Mouse (Mus musculus) C2C12 (cell line): ENCODE measurements around the gene Tmprss9. TPM values are rescaled to one million over a fixed set of nuclear protein-coding genes. Genes with fewer than 3 reads are reported as not detected.
A peak's percentile ranks its signal among the peaks of the same experiment; 100 is the strongest.
"Not testable (repeated sequence)": the region's sequence is repeated elsewhere in the genome, so short reads cannot be mapped to it uniquely, and the experiment has no call there.

Source experiments
- H3K27me3 ChIP-seq: one replicate; pipeline ENCODE4 v1.6.1; 2011; ENCODE audit not compliant: control insufficient read depth, insufficient read depth, insufficient read length
- H3K36me3 ChIP-seq: one replicate; pipeline ENCODE4 v1.6.1; 2011; ENCODE audit not compliant: control insufficient read depth, insufficient read depth
- H3K4me3 ChIP-seq: one replicate; pipeline ENCODE4 v1.5.1; 2011; ENCODE audit warnings: mild to moderate bottlenecking, control low read depth; ENCODE audit not compliant: poor library complexity, insufficient read depth, severe bottlenecking
- H3K79me2 ChIP-seq: one replicate; pipeline ENCODE4 v1.6.1; 2011; ENCODE audit not compliant: control insufficient read depth, insufficient read depth
- H3K79me3 ChIP-seq: one replicate; pipeline ENCODE4 v1.6.1; 2011; ENCODE audit warnings: low read depth, control low read depth
- H3ac ChIP-seq: one replicate; pipeline ENCODE3; 2011; ENCODE audit warnings: low read depth; ENCODE audit not compliant: control insufficient read depth, insufficient read length
- CEBPB ChIP-seq: IDR thresholded peaks from one replicate; pipeline ENCODE4 v1.6.1; 2011; ENCODE audit warnings: low read depth, mild to moderate bottlenecking, control low read depth, moderate library complexity
- CTCF ChIP-seq: IDR thresholded peaks from one replicate; pipeline ENCODE4 v1.5.1; 2011; ENCODE audit not compliant: control insufficient read depth, insufficient read depth, insufficient read length
- FOSL1 ChIP-seq: IDR thresholded peaks from one replicate; pipeline ENCODE4 v1.8.0; 2011; ENCODE audit warnings: mild to moderate bottlenecking, low read length; ENCODE audit not compliant: poor library complexity, insufficient read depth, severe bottlenecking
- MAX ChIP-seq: IDR thresholded peaks from one replicate; pipeline ENCODE4 v1.6.1; 2011; ENCODE audit warnings: mild to moderate bottlenecking, control low read depth
- MYOD1 ChIP-seq: IDR thresholded peaks from one replicate; pipeline ENCODE4 v1.6.1; 2011; ENCODE audit warnings: low read depth; ENCODE audit not compliant: control insufficient read depth, insufficient read length
- MYOG ChIP-seq: IDR thresholded peaks from one replicate; pipeline ENCODE4 v1.6.1; 2011; ENCODE audit not compliant: control insufficient read depth, insufficient read length; ENCODE audit errors: extremely low read depth
- USF1 ChIP-seq: IDR thresholded peaks from one replicate; pipeline ENCODE4 v1.6.1; 2011; ENCODE audit warnings: low read depth, mild to moderate bottlenecking, control low read depth, moderate library complexity
- polyA plus RNA-seq: library from polyadenylated mRNA; unstranded; fragments of >200 nt; fragmentation: generic; extraction: Trizol; gene quantifications from one replicate; pipeline ENCODE4 v1.2.1, GENCODE M21; 2012; ENCODE audit warnings: missing spikeins

The Tmprss9 gene
- polyA plus RNA-seq, 1 experiment, result 0.02 TPM

DNA sequence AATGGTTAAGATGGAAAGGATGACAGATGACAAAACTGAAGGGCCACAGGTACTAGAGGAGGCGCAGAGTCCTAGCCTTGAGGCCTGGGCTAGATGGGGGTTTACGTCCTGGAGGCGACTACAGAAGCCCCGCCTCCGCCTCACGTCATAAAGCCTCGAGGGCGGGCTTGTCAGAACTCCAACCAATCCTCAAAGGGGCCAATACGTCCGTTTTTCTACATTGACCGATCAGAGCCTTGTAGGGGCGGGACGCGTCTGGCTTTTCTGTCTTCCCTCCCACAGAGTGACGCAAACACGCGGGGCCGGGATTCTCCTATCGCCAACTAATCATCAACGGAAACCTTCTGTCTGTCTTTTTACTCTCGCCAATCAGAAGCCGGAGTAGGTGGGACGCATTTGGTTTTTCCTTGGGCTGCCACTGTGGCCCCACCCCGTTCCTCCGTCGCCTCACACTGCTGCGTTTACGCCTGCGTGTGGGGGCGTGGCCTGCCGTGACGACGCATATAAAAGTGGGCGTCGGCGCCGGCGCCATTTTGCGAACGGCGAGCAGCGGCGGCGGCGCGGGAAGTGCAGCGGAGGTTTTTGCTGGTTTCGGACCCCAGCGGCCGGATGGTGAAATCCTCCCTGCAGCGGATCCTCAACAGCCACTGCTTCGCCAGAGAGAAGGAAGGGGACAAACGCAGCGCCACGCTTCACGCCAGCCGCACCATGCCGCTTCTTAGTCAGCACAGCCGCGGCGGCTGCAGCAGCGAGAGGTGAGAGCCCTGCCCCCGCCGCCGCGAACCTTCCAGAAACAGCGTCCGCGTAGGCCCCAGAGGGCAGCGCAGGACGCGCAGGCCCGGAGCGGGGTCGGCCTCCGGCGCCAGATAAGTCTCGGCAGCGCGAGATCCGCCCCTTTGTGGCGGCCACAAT lies 45.2 kb upstream of the Tmprss9 start, which contains the start of gene Oaz1:
TSS of gene Oaz1 (plus strand) at position 506 of the 912 bp plus-strand sequence.
- peak within 1 kb of the TSS; percentile 92 for H3K4me3 ChIP-seq
- TF ChIP-seq FOSL1 (no peak), USF1 (no peak), MAX (peak; percentile 39), CEBPB (no peak), MYOG (no peak)
- peaks cover 40% of the 10 kb centered on the region for H3K79me2 ChIP-seq
- H3K27me3 ChIP-seq, result no peaks in the 10 kb centered on the region
- peaks cover 26% of the 10 kb centered on the region for H3K36me3 ChIP-seq
- H3K79me3 ChIP-seq, result peaks cover 24% of the 10 kb centered on the region
- peak within 1 kb of the TSS; percentile 99 for H3ac ChIP-seq

- H3K79me3 ChIP-seq, result peaks cover 24% of the 10 kb centered on the region
- H3ac ChIP-seq, result peak overlapping the region; percentile 99
- H3K4me3 ChIP-seq, result peak overlapping the region; percentile 92
- peaks cover 40% of the 10 kb centered on the region for H3K79me2 ChIP-seq
- H3K36me3 ChIP-seq, result peaks cover 26% of the 10 kb centered on the region
- TF ChIP-seq MAX (no peak), MYOD1 (no peak), CTCF (no peak), USF1 (no peak), CEBPB (no peak), FOSL1 (no peak), MYOG (no peak)
- no peaks in the 10 kb centered on the region for H3K27me3 ChIP-seq
Observed at GRCm38 (mm10) chr10:80827063-80827869, 44.4 kb upstream of the Tmprss9 start.

GRCm38 (mm10) chr10:80827870-80828420 lies 43.7 kb upstream of the Tmprss9 start:
- no peaks in the 10 kb centered on the region for H3K27me3 ChIP-seq
- H3ac ChIP-seq, result peak overlapping the region; percentile 99
- H3K4me3 ChIP-seq, result peak overlapping the region; percentile 92
- H3K36me3 ChIP-seq, result peaks cover 26% of the 10 kb centered on the region
- peaks cover 24% of the 10 kb centered on the region for H3K79me3 ChIP-seq
- H3K79me2 ChIP-seq, result peaks cover 40% of the 10 kb centered on the region
- TF ChIP-seq CTCF (no peak), MYOD1 (no peak), FOSL1 (no peak), USF1 (no peak), MYOG (no peak), CEBPB (no peak), MAX (no peak)

GRCm38 (mm10) chr10:80828587-80828986 lies 43.1 kb upstream of the Tmprss9 start:
- H3K36me3 ChIP-seq, result peaks cover 26% of the 10 kb centered on the region
- H3K79me3 ChIP-seq, result peaks cover 24% of the 10 kb centered on the region
- H3ac ChIP-seq, H3K27me3 ChIP-seq, H3K4me3 ChIP-seq: not testable (repeated sequence)
- peaks cover 40% of the 10 kb centered on the region for H3K79me2 ChIP-seq

GRCm38 (mm10) chr10:80829359-80830278 lies 42.0 kb upstream of the Tmprss9 start:
- Histone ChIP-seq H3ac (no peak overlapping the region), H3K79me2 (peaks cover 40% of the 10 kb centered on the region), H3K27me3 (no peaks in the 10 kb centered on the region), H3K4me3 (no peak overlapping the region), H3K79me3 (peaks cover 24% of the 10 kb centered on the region), H3K36me3 (peaks cover 26% of the 10 kb centered on the region)
- TF ChIP-seq CEBPB (no peak), MAX (no peak), MYOG (no peak), MYOD1 (no peak), CTCF (no peak), FOSL1 (no peak), USF1 (no peak)
